Mouse (Mus musculus): ENCODE measurements around the gene Nol10. TPM values are rescaled to one million over a fixed set of nuclear protein-coding genes. Genes with fewer than 3 reads are reported as not detected.

The Nol10 gene
- total and polyA plus RNA-seq, 2 experiments from 2014 or later, result 13.2 to 13.9 TPM

- Histone ChIP-seq H3K9me3 (ENCODE audit: low read length) (no peaks in the 10 kb centered on the region), H3K4me1 (ENCODE audit: insufficient read depth) (no peaks in the 10 kb centered on the region), H3K27me3 (ENCODE audit: insufficient read depth, low read length) (no peaks in the 10 kb centered on the region), H3K4me3 (ENCODE audit: low read depth, low read length) (no peak overlapping the region), H3K27ac (ENCODE audit: low read depth, low read length) (no peak overlapping the region), H3K4me2 (ENCODE audit: low read depth) (no peak overlapping the region), H3K36me3 (ENCODE audit: insufficient read depth) (no peaks in the 10 kb centered on the region), H3K9ac (no peak overlapping the region)
- peak; percentile 43 for TF ChIP-seq CTCF (IDR thresholded peaks at IDR 0.05; ENCODE audit: low read depth)
- DNase-seq (no peak), ATAC-seq (no peak)
- 71% methylated on average over 3 of the region's 3 CpGs for WGBS
These were observed 8.9 kb upstream of the Nol10 start for GRCm38 (mm10) chr12:17339114-17339905.

- 34% methylated on average over 11 of the region's 11 CpGs for WGBS
- H3K9me3 ChIP-seq (ENCODE audit: low read length), result no peaks in the 10 kb centered on the region
- H3K9ac ChIP-seq, result peak overlapping the region; percentile 60
- peaks cover 18% of the 10 kb centered on the region for H3K36me3 ChIP-seq (ENCODE audit: insufficient read depth)
- peak overlapping the region; percentile 66 for H3K4me3 ChIP-seq (ENCODE audit: low read depth, low read length)
- H3K4me1 ChIP-seq (ENCODE audit: insufficient read depth), result peaks cover 12% of the 10 kb centered on the region; the same call in 1 of the 2 replicates
- no peak for TF ChIP-seq CTCF (IDR thresholded peaks at IDR 0.05; ENCODE audit: low read depth)
- no peaks in the 10 kb centered on the region for H3K27me3 ChIP-seq (ENCODE audit: insufficient read depth, low read length)
- ATAC-seq (peak; percentile 33), DNase-seq (no peak)
- H3K27ac ChIP-seq (ENCODE audit: low read depth, low read length), result peak overlapping the region; percentile 47
- H3K4me2 ChIP-seq (ENCODE audit: low read depth), result peak overlapping the region; percentile 80
These were observed 771 bp upstream of the Nol10 start for GRCm38 (mm10) chr12:17347327-17348047.

- Histone ChIP-seq H3K36me3 (ENCODE audit: insufficient read depth) (peaks cover 35% of the 10 kb centered on the region), H3K4me3 (ENCODE audit: low read depth, low read length) (no peak overlapping the region), H3K4me2 (ENCODE audit: low read depth) (no peak overlapping the region), H3K4me1 (ENCODE audit: insufficient read depth) (peaks cover 12% of the 10 kb centered on the region; the same call in 1 of the 2 replicates), H3K27me3 (ENCODE audit: insufficient read depth, low read length) (no peaks in the 10 kb centered on the region), H3K9me3 (ENCODE audit: low read length) (no peaks in the 10 kb centered on the region), H3K9ac (no peak overlapping the region), H3K27ac (ENCODE audit: low read depth, low read length) (no peak overlapping the region)
- DNase-seq (no peak), ATAC-seq (no peak)
- peak; percentile 34; the same call in 1 of the 2 replicates for TF ChIP-seq CTCF (IDR thresholded peaks at IDR 0.05; ENCODE audit: low read depth)
These were observed 1.8 kb downstream of the Nol10 start for GRCm38 (mm10) chr12:17350106-17350505.

GRCm38 (mm10) chr12:17356853-17357252 lies 8.6 kb downstream of the Nol10 start:
- H3K27me3 ChIP-seq (ENCODE audit: insufficient read depth, low read length), result no peaks in the 10 kb centered on the region
- TF ChIP-seq CTCF (IDR thresholded peaks at IDR 0.05; ENCODE audit: low read depth), result peak; percentile 37
- H3K36me3 ChIP-seq (ENCODE audit: insufficient read depth), result peaks cover 70% of the 10 kb centered on the region
- 86% methylated on average over 4 of the region's 4 CpGs for WGBS
- no peak overlapping the region for H3K4me3 ChIP-seq (ENCODE audit: low read depth, low read length)
- ATAC-seq, result peak; percentile 56; the same call in 1 of the 2 replicates
- peak; percentile 10 for DNase-seq
- H3K9ac ChIP-seq, result no peak overlapping the region
- H3K4me1 ChIP-seq (ENCODE audit: insufficient read depth), result no peaks in the 10 kb centered on the region
- H3K27ac ChIP-seq (ENCODE audit: low read depth, low read length), result no peak overlapping the region
- no peak overlapping the region for H3K4me2 ChIP-seq (ENCODE audit: low read depth)
- no peaks in the 10 kb centered on the region for H3K9me3 ChIP-seq (ENCODE audit: low read length)

- 100% methylated on average over 5 of the region's 5 CpGs for WGBS
- DNase-seq (no peak), ATAC-seq (no peak)
- no peaks in the 10 kb centered on the region for H3K9me3 ChIP-seq (ENCODE audit: low read length)
- no peak overlapping the region for H3K4me3 ChIP-seq (ENCODE audit: low read depth, low read length)
- H3K27me3 ChIP-seq (ENCODE audit: insufficient read depth, low read length), result no peaks in the 10 kb centered on the region
- TF ChIP-seq CTCF (IDR thresholded peaks at IDR 0.05; ENCODE audit: low read depth), result no peak
- H3K9ac ChIP-seq, result no peak overlapping the region
- H3K27ac ChIP-seq (ENCODE audit: low read depth, low read length), result no peak overlapping the region
- peaks cover 73% of the 10 kb centered on the region for H3K36me3 ChIP-seq (ENCODE audit: insufficient read depth)
- H3K4me2 ChIP-seq (ENCODE audit: low read depth), result no peak overlapping the region
- no peaks in the 10 kb centered on the region for H3K4me1 ChIP-seq (ENCODE audit: insufficient read depth)
These were observed 9.5 kb downstream of the Nol10 start for GRCm38 (mm10) chr12:17357795-17358194.

DNA sequence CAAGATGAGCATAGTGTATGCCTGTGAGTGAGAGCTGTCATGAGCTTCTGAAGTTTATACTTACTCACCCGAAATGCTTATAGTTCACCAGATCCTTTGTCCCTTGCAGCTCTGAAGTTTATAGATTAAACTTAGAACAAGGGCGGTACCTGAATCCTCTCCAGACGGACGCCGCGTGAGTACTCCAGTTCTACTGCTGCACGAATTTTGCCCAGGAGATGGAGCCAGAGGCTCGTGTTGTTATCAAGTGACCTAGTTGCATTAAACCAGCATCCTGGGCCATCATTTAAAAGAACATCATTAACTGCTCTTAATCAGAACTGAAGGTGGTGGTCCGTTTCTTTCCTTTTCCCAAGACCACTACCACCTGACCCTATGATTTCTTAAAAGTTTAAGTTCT lies 10.7 kb downstream of the Nol10 start:
- H3K9ac ChIP-seq, result no peak overlapping the region
- TF ChIP-seq CTCF (IDR thresholded peaks at IDR 0.05; ENCODE audit: low read depth), result peak; percentile 46
- no peaks in the 10 kb centered on the region for H3K4me1 ChIP-seq (ENCODE audit: insufficient read depth)
- no peaks in the 10 kb centered on the region for H3K27me3 ChIP-seq (ENCODE audit: insufficient read depth, low read length)
- ATAC-seq (no peak), DNase-seq (peak; percentile 24)
- no peak overlapping the region for H3K27ac ChIP-seq (ENCODE audit: low read depth, low read length)
- peaks cover 75% of the 10 kb centered on the region for H3K36me3 ChIP-seq (ENCODE audit: insufficient read depth)
- no peaks in the 10 kb centered on the region for H3K9me3 ChIP-seq (ENCODE audit: low read length)
- 86% methylated on average over 9 of the region's 9 CpGs for WGBS
- H3K4me3 ChIP-seq (ENCODE audit: low read depth, low read length), result no peak overlapping the region
- H3K4me2 ChIP-seq (ENCODE audit: low read depth), result no peak overlapping the region

- ATAC-seq (no peak), DNase-seq (no peak)
- no peak overlapping the region for H3K4me3 ChIP-seq (ENCODE audit: low read depth, low read length)
- H3K36me3 ChIP-seq (ENCODE audit: insufficient read depth), result peaks cover 73% of the 10 kb centered on the region
- no peak overlapping the region for H3K27ac ChIP-seq (ENCODE audit: low read depth, low read length)
- no peaks in the 10 kb centered on the region for H3K4me1 ChIP-seq (ENCODE audit: insufficient read depth)
- no peak overlapping the region for H3K9ac ChIP-seq
- H3K27me3 ChIP-seq (ENCODE audit: insufficient read depth, low read length), result no peaks in the 10 kb centered on the region
- TF ChIP-seq CTCF (IDR thresholded peaks at IDR 0.05; ENCODE audit: low read depth), result no peak
- no peaks in the 10 kb centered on the region for H3K9me3 ChIP-seq (ENCODE audit: low read length)
- WGBS, result 47% methylated on average over 9 of the region's 9 CpGs
- H3K4me2 ChIP-seq (ENCODE audit: low read depth), result no peak overlapping the region
These were observed 11.8 kb downstream of the Nol10 start for GRCm38 (mm10) chr12:17360104-17360503.

All from forebrain, postnatal 0 days (tissue).